Mouse (Mus musculus) ES-Bruce4 (cell line): ENCODE measurements at regions not wholly inside any gene's neighbourhood (a gene's known extent, or its start where the extent isn't known, plus 50 kb on each side); places are given as distances from the start of the nearest gene placed in this dataset.

ENCODE experiments used
- H3K27ac ChIP-seq: 2 replicates; pipeline ENCODE4 v1.5.1; 2012; ENCODE audit warnings: low read length, inconsistent platforms; ENCODE audit not compliant: insufficient read depth
- H3K27me3 ChIP-seq: 2 replicates; pipeline ENCODE4 v1.6.1; 2012; ENCODE audit warnings: mild to moderate bottlenecking, low read length, inconsistent platforms; ENCODE audit not compliant: control insufficient read depth, poor library complexity, insufficient read depth, severe bottlenecking
- H3K36me3 ChIP-seq: 2 replicates; pipeline ENCODE4 v1.6.1; 2012; ENCODE audit warnings: inconsistent platforms, mild to moderate bottlenecking, low read length, moderate library complexity; ENCODE audit not compliant: control insufficient read depth, poor library complexity, insufficient read depth, severe bottlenecking
- H3K4me1 ChIP-seq: one replicate; pipeline ENCODE4 v1.8.1; 2011; ENCODE audit warnings: low read length; ENCODE audit not compliant: control insufficient read depth, insufficient read depth
- H3K4me3 ChIP-seq: 2 replicates; pipeline ENCODE4 v1.5.1; 2011; ENCODE audit warnings: low read depth, mild to moderate bottlenecking, low read length
- H3K9ac ChIP-seq: 2 replicates; pipeline ENCODE4 v1.6.1; 2012; ENCODE audit warnings: low read depth, mild to moderate bottlenecking, inconsistent platforms; ENCODE audit not compliant: poor library complexity, severe bottlenecking
- H3K9me3 ChIP-seq: replicated peaks from 2 replicates; pipeline ENCODE4 v1.6.1; 2012; ENCODE audit warnings: mild to moderate bottlenecking, low read length, inconsistent platforms; ENCODE audit not compliant: control insufficient read depth, poor library complexity, insufficient read depth, severe bottlenecking
- CTCF ChIP-seq: IDR thresholded peaks from one replicate; pipeline ENCODE4 v1.8.1; 2011; ENCODE audit warnings: low read depth, low read length
- EP300 ChIP-seq: IDR thresholded peaks from 2 replicates; pipeline ENCODE4 v1.6.1; 2011; ENCODE audit warnings: low read depth, low read length; ENCODE audit not compliant: insufficient read depth
- POLR2A ChIP-seq: IDR thresholded peaks from one replicate; pipeline ENCODE4 v1.8.1; 2011; ENCODE audit warnings: low read length; ENCODE audit not compliant: insufficient read depth

- TF ChIP-seq CTCF (no peak), EP300 (0 out of 2 replicates have a peak, but pooled peaks have one; percentile 28)
- H3K4me1 ChIP-seq = peaks cover 15% of the 10 kb centered on the region
- no peaks in the 10 kb centered on the region for H3K9me3 ChIP-seq
- H3K9ac ChIP-seq = 0 out of 2 replicates have a peak overlapping the region, but pooled peaks have one; percentile 26
- H3K27ac ChIP-seq = no peak overlapping the region
- no peaks in the 10 kb centered on the region for H3K36me3 ChIP-seq
- H3K4me3 ChIP-seq = no peak overlapping the region
- H3K27me3 ChIP-seq = no peaks in the 10 kb centered on the region
These were observed 87.8 kb downstream of the Sox2 start for GRCm38 (mm10) chr3:34738001-34738400.

DNA sequence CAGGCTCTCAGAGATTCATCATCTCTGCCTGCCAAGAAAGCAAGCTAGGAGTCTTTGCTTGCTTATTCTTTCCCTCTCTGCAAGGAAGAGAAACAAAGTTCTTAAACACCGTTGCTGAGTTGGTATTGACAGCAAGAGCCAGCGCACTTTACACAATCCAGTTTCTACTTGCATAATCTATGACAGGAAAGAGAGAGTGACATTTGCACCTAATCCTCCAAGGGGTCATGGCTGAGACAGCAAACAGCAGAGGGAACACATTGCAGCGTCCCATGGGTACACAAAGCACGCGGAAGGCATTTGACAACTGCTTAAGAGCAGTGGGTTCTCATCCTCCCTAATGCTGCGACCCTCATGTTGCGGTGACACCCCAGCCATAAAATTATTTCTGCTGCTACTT is 88.7 kb downstream of the Sox2 start:
- Histone ChIP-seq H3K27ac (no peak overlapping the region), H3K9ac (peak overlapping the region; percentile 26; the same call in 1 of the 2 replicates), H3K4me3 (no peak overlapping the region), H3K9me3 (no peaks in the 10 kb centered on the region), H3K27me3 (no peaks in the 10 kb centered on the region), H3K36me3 (no peaks in the 10 kb centered on the region), H3K4me1 (peaks cover 15% of the 10 kb centered on the region)
- TF ChIP-seq CTCF = no peak
- TF ChIP-seq EP300 = no peak
- TF ChIP-seq POLR2A = no peak

DNA sequence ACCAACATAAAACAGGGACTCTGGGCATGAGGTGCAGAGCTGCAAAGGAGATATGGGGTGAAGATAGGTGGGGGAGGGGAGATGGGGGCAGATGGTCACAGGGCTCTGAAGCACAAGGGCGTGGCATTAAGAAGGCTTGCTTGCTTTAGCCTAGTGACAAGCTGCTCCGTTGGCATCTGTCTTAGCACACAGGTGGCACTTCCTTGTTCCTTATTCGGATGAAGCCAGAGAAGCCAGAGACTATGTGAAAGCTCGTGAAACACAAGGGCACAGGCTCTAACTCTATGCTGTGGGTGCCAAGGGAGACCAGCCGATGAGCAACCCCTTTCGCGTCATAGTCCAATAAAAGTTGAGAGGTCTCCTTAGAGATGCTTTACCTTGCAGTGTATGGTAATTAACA is 89.5 kb downstream of the Sox2 start:
- Histone ChIP-seq H3K36me3 (no peaks in the 10 kb centered on the region), H3K4me3 (no peak overlapping the region), H3K27ac (no peak overlapping the region), H3K9ac (no peak overlapping the region), H3K4me1 (peaks cover 16% of the 10 kb centered on the region), H3K9me3 (no peaks in the 10 kb centered on the region), H3K27me3 (no peaks in the 10 kb centered on the region)
- TF ChIP-seq CTCF (no peak), EP300 (peak; percentile 70; the same call in 1 of the 2 replicates), POLR2A (no peak)

- Histone ChIP-seq H3K9ac (no peak overlapping the region), H3K27me3 (no peaks in the 10 kb centered on the region), H3K27ac (no peak overlapping the region), H3K4me3 (no peak overlapping the region), H3K9me3 (no peaks in the 10 kb centered on the region), H3K4me1 (peaks cover 16% of the 10 kb centered on the region), H3K36me3 (no peaks in the 10 kb centered on the region)
- TF ChIP-seq CTCF = no peak
- TF ChIP-seq EP300 = no peak
- TF ChIP-seq POLR2A = no peak
These were observed 89.9 kb downstream of the Sox2 start for GRCm38 (mm10) chr3:34740110-34740509.

DNA sequence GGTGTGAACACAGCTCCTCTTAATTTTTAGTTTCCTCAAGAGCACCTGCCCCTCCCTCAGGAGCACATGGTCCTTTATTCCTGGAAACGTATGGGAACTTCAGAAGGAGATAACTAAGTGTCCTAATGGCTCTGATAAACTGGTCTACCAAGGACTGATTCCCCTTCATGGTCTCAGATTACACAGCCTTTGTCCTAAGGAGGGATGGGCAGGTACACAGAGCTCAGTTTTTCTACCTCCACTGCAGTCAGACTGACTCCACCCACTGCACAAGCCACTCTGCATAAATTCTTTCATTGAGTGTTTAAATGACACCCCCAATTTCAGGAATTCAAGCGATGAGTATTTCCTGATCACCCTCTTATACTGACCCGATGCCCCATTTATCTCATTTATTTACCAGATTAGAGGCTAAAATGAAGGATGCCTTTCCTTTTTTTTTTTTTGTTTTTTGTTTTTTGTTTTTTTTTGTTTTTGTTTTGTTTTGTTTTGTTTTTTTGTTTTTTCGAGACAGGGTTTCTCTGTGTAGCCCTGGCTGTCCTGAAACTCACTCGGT is 95.1 kb downstream of the Sox2 start:
- H3K9ac ChIP-seq = no peak overlapping the region
- no peaks in the 10 kb centered on the region for H3K36me3 ChIP-seq
- H3K27ac ChIP-seq = peak overlapping the region; percentile 92
- H3K4me1 ChIP-seq = peaks cover 16% of the 10 kb centered on the region
- H3K9me3 ChIP-seq = no peaks in the 10 kb centered on the region
- no peak overlapping the region for H3K4me3 ChIP-seq
- TF ChIP-seq POLR2A (no peak), EP300 (peak; percentile 89)
- no peaks in the 10 kb centered on the region for H3K27me3 ChIP-seq

DNA sequence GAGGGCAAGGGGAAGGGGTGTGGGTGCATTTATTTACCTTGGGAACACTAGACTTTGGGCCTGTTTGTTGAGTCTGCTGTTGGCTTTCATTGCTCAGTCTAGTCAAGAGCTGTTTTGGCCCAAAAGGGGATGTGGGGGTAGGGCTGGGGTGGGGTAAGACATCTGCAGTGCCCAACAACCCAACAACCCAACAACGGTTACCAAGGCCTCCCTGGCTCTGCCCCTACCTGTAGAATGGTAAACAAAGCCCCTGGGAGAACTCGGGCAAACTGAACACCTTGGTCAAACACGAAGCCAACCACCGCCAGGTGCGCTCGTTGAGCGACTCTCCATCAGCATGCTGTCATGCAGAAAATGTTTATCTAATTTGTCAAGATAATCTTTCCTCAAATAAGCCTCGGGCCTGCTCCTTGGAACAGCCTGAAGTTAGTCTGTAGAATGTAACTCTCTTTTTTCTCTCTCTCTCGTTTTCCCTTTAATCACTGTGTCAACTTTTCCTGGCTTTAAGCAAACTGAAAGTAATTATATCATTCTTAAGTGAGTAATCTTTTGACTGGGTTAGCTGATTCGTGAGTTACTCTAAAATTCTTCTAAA is 97.4 kb downstream of the Sox2 start:
- no peak overlapping the region for H3K27ac ChIP-seq
- H3K4me3 ChIP-seq = no peak overlapping the region
- H3K36me3 ChIP-seq = no peaks in the 10 kb centered on the region
- H3K9ac ChIP-seq = no peak overlapping the region
- no peaks in the 10 kb centered on the region for H3K9me3 ChIP-seq
- TF ChIP-seq EP300 (no peak), CTCF (no peak), POLR2A (no peak)
- peaks cover 19% of the 10 kb centered on the region for H3K4me1 ChIP-seq
- no peaks in the 10 kb centered on the region for H3K27me3 ChIP-seq
